Mouse (Mus musculus): ENCODE results near the gene Efr3b. TPM values are rescaled to one million over a fixed set of nuclear protein-coding genes. Genes with fewer than 3 reads are reported as not detected.

The Efr3b gene
- polyA plus RNA-seq, 1 experiment from 2014 or later, result 3.4 TPM

DNA sequence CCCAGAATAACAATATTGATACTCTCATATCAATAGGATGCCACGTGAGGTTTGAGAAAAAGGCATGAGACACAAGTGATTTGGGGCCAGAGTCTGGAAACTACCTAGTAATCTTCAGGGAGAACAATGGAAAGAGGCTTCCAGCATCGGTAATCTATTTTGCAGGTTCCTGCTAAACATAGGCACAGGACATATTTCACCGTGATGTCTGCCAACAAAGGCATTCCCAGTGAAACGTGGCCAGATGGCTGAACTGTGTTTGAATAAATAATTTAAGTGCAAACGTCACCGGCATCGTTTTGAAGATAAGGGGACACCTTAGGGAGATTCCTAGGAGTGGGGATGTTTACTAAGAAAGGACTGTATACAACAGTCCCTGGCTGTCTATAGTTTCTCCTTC, 22.4 kb downstream of the Efr3b start:
- H3K9me3 ChIP-seq (ENCODE audit: low read length), result no peaks in the 10 kb centered on the region
- no peak overlapping the region for H3K27ac ChIP-seq (ENCODE audit: low read length)
- no peak overlapping the region for H3K4me3 ChIP-seq (ENCODE audit: low read length)
- H3K4me2 ChIP-seq (replicated peaks; ENCODE audit: low read depth, low read length), result no peak overlapping the region
- ATAC-seq (ENCODE audit: low FRiP score, low TSS enrichment), result no peak
- H3K36me3 ChIP-seq (ENCODE audit: insufficient read depth, low read length), result no peaks in the 10 kb centered on the region
- no peaks in the 10 kb centered on the region for H3K4me1 ChIP-seq (ENCODE audit: insufficient read depth, low read length)
- H3K9ac ChIP-seq (replicated peaks; ENCODE audit: low read length), result no peak overlapping the region
- H3K27me3 ChIP-seq (ENCODE audit: insufficient read depth, low read length), result no peaks in the 10 kb centered on the region
- 46% methylated on average over 7 of the region's 7 CpGs for WGBS

DNA sequence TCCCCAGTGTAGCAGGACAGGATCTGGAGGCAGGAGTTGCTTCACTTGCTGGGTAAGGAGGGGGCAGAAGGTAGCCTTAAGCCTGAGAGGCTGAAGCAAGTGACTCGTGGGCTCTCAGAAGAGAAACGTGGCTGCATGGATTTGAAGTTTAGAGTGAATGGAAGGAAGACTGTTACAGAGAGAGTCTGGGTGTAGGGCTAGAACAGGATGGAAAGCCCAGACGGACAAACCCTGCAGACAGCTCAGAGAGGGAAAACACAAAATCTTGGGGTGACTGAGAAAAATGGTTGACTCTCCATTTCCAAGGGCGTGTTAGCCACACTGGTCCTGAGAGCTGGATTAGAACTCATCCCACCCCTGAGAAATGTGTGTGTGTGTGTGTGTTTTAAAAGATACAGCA, 23.0 kb downstream of the Efr3b start:
- Histone ChIP-seq H3K27ac (ENCODE audit: low read length) (no peak overlapping the region), H3K27me3 (ENCODE audit: insufficient read depth, low read length) (no peaks in the 10 kb centered on the region), H3K4me3 (ENCODE audit: low read length) (no peak overlapping the region), H3K4me1 (ENCODE audit: insufficient read depth, low read length) (no peaks in the 10 kb centered on the region), H3K4me2 (replicated peaks; ENCODE audit: low read depth, low read length) (no peak overlapping the region), H3K9ac (replicated peaks; ENCODE audit: low read length) (no peak overlapping the region), H3K9me3 (ENCODE audit: low read length) (no peaks in the 10 kb centered on the region), H3K36me3 (ENCODE audit: insufficient read depth, low read length) (no peaks in the 10 kb centered on the region)
- WGBS, result 73% methylated on average over 4 of the region's 4 CpGs
- no peak for ATAC-seq (ENCODE audit: low FRiP score, low TSS enrichment)

- Histone ChIP-seq H3K9me3 (ENCODE audit: low read length) (no peaks in the 10 kb centered on the region), H3K9ac (replicated peaks; ENCODE audit: low read length) (no peak overlapping the region), H3K27ac (ENCODE audit: low read length) (no peak overlapping the region), H3K4me3 (ENCODE audit: low read length) (no peak overlapping the region), H3K27me3 (ENCODE audit: insufficient read depth, low read length) (no peaks in the 10 kb centered on the region), H3K4me2 (replicated peaks; ENCODE audit: low read depth, low read length) (no peak overlapping the region), H3K4me1 (ENCODE audit: insufficient read depth, low read length) (no peaks in the 10 kb centered on the region), H3K36me3 (ENCODE audit: insufficient read depth, low read length) (no peaks in the 10 kb centered on the region)
- WGBS, result 70% methylated on average over 7 of the region's 7 CpGs
- no peak for ATAC-seq (ENCODE audit: low FRiP score, low TSS enrichment)
These were observed 23.5 kb downstream of the Efr3b start for GRCm38 (mm10) chr12:4015255-4015654.

DNA sequence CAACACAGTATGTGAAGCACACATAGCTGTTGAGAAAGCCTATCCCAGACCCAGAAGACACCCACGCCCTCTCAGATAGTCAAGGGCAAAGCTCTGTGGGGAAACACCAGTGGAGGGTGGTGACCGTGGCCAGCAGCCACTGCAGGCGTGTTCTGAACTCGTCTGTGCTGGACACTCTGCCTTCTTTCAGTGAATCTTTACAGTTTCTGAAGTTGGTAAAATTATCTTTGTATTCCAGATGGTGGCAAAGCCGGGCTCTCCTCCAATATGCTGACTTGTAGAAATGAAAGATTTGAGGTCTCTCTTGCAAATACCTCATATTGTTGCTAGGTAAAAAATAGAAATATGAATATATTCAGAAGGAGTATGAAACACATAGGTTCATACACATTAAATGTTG, 27.0 kb downstream of the Efr3b start:
- peaks cover 9% of the 10 kb centered on the region for H3K4me1 ChIP-seq (ENCODE audit: insufficient read depth, low read length)
- H3K9ac ChIP-seq (replicated peaks; ENCODE audit: low read length), result no peak overlapping the region
- H3K4me3 ChIP-seq (ENCODE audit: low read length), result no peak overlapping the region
- H3K4me2 ChIP-seq (replicated peaks; ENCODE audit: low read depth, low read length), result no peak overlapping the region
- no peaks in the 10 kb centered on the region for H3K27me3 ChIP-seq (ENCODE audit: insufficient read depth, low read length)
- no peaks in the 10 kb centered on the region for H3K36me3 ChIP-seq (ENCODE audit: insufficient read depth, low read length)
- H3K9me3 ChIP-seq (ENCODE audit: low read length), result no peaks in the 10 kb centered on the region
- no peak overlapping the region for H3K27ac ChIP-seq (ENCODE audit: low read length)
- 92% methylated on average over 5 of the region's 5 CpGs for WGBS
- no peak for ATAC-seq (ENCODE audit: low FRiP score, low TSS enrichment)

GRCm38 (mm10) chr12:4011301-4011700, 27.4 kb downstream of the Efr3b start:
- WGBS, result 84% methylated on average over 4 of the region's 4 CpGs
- Histone ChIP-seq H3K36me3 (ENCODE audit: insufficient read depth, low read length) (no peaks in the 10 kb centered on the region), H3K9ac (replicated peaks; ENCODE audit: low read length) (no peak overlapping the region), H3K9me3 (ENCODE audit: low read length) (no peaks in the 10 kb centered on the region), H3K4me2 (replicated peaks; ENCODE audit: low read depth, low read length) (no peak overlapping the region), H3K27me3 (ENCODE audit: insufficient read depth, low read length) (no peaks in the 10 kb centered on the region), H3K4me3 (ENCODE audit: low read length) (no peak overlapping the region), H3K27ac (ENCODE audit: low read length) (no peak overlapping the region), H3K4me1 (ENCODE audit: insufficient read depth, low read length) (peaks cover 9% of the 10 kb centered on the region)
- no peak for ATAC-seq (ENCODE audit: low FRiP score, low TSS enrichment)

DNA sequence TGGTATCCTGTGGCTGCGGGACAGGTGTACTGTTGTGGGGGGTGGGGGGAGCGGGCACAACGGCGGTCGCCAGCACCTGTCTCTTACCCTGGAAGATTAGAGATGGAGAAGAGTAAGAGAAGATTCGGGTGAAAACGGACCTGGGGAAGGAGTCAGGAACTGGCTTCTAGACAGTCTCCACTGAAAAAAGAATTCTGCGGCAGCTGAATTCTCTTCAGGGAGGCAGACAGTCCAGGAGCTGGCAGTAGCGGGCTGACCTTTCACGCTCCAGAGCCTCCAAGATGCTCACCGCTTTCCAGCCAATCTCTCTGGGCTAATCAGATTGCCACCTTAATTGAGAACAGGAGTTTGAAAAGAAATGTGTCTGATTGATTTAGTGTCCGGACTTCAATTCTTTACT, 30.0 kb downstream of the Efr3b start:
- H3K27me3 ChIP-seq (ENCODE audit: insufficient read depth, low read length), result no peaks in the 10 kb centered on the region
- no peak overlapping the region for H3K27ac ChIP-seq (ENCODE audit: low read length)
- H3K4me1 ChIP-seq (ENCODE audit: insufficient read depth, low read length), result peaks cover 13% of the 10 kb centered on the region
- H3K9me3 ChIP-seq (ENCODE audit: low read length), result no peaks in the 10 kb centered on the region
- no peak overlapping the region for H3K4me3 ChIP-seq (ENCODE audit: low read length)
- 59% methylated on average over 12 of the region's 12 CpGs for WGBS
- H3K4me2 ChIP-seq (replicated peaks; ENCODE audit: low read depth, low read length), result peak overlapping the region; percentile 32; the same call in 1 of the 2 replicates
- ATAC-seq (ENCODE audit: low FRiP score, low TSS enrichment), result no peak
- no peaks in the 10 kb centered on the region for H3K36me3 ChIP-seq (ENCODE audit: insufficient read depth, low read length)
- H3K9ac ChIP-seq (replicated peaks; ENCODE audit: low read length), result no peak overlapping the region

GRCm38 (mm10) chr12:4007766-4008165, 30.9 kb downstream of the Efr3b start:
- ATAC-seq (ENCODE audit: low FRiP score, low TSS enrichment), result no peak
- no peak overlapping the region for H3K27ac ChIP-seq (ENCODE audit: low read length)

GRCm38 (mm10) chr12:4007181-4007580, 31.5 kb downstream of the Efr3b start:
- no peaks in the 10 kb centered on the region for H3K27me3 ChIP-seq (ENCODE audit: insufficient read depth, low read length)
- 64% methylated on average over 4 of the region's 4 CpGs for WGBS
- no peak overlapping the region for H3K4me3 ChIP-seq (ENCODE audit: low read length)
- peak overlapping the region; percentile 49 for H3K27ac ChIP-seq (ENCODE audit: low read length)
- peaks cover 13% of the 10 kb centered on the region for H3K4me1 ChIP-seq (ENCODE audit: insufficient read depth, low read length)
- no peak overlapping the region for H3K4me2 ChIP-seq (replicated peaks; ENCODE audit: low read depth, low read length)
- H3K36me3 ChIP-seq (ENCODE audit: insufficient read depth, low read length), result no peaks in the 10 kb centered on the region
- H3K9me3 ChIP-seq (ENCODE audit: low read length), result no peaks in the 10 kb centered on the region
- ATAC-seq (ENCODE audit: low FRiP score, low TSS enrichment), result peak; percentile 50; the same call in 1 of the 2 replicates
- no peak overlapping the region for H3K9ac ChIP-seq (replicated peaks; ENCODE audit: low read length)

More at GRCm38 (mm10) chr12:4007766-4008165, 30.9 kb downstream of the Efr3b start:
- Histone ChIP-seq H3K4me3 (ENCODE audit: low read length) (no peak overlapping the region), H3K9ac (replicated peaks; ENCODE audit: low read length) (no peak overlapping the region), H3K4me1 (ENCODE audit: insufficient read depth, low read length) (peaks cover 13% of the 10 kb centered on the region), H3K9me3 (ENCODE audit: low read length) (no peaks in the 10 kb centered on the region), H3K27me3 (ENCODE audit: insufficient read depth, low read length) (no peaks in the 10 kb centered on the region), H3K4me2 (replicated peaks; ENCODE audit: low read depth, low read length) (no peak overlapping the region), H3K36me3 (ENCODE audit: insufficient read depth, low read length) (no peaks in the 10 kb centered on the region)
- 51% methylated on average over 4 of the region's 4 CpGs for WGBS

- no peak overlapping the region for H3K4me3 ChIP-seq (ENCODE audit: low read length)
- no peak for ATAC-seq (ENCODE audit: low FRiP score, low TSS enrichment)
- peaks cover 13% of the 10 kb centered on the region for H3K4me1 ChIP-seq (ENCODE audit: insufficient read depth, low read length)
- no peak overlapping the region for H3K9ac ChIP-seq (replicated peaks; ENCODE audit: low read length)
- H3K36me3 ChIP-seq (ENCODE audit: insufficient read depth, low read length), result no peaks in the 10 kb centered on the region
- H3K27me3 ChIP-seq (ENCODE audit: insufficient read depth, low read length), result no peaks in the 10 kb centered on the region
- no peak overlapping the region for H3K27ac ChIP-seq (ENCODE audit: low read length)
- H3K4me2 ChIP-seq (replicated peaks; ENCODE audit: low read depth, low read length), result no peak overlapping the region
- WGBS, result 79% methylated on average over 7 of the region's 7 CpGs
- no peaks in the 10 kb centered on the region for H3K9me3 ChIP-seq (ENCODE audit: low read length)
These were observed 32.6 kb downstream of the Efr3b start for GRCm38 (mm10) chr12:4006079-4006478.

- H3K4me1 ChIP-seq (ENCODE audit: insufficient read depth, low read length), result peaks cover 13% of the 10 kb centered on the region
- H3K4me2 ChIP-seq (replicated peaks; ENCODE audit: low read depth, low read length), result no peak overlapping the region
- H3K9ac ChIP-seq (replicated peaks; ENCODE audit: low read length), result no peak overlapping the region
- H3K9me3 ChIP-seq (ENCODE audit: low read length), result no peaks in the 10 kb centered on the region
- H3K27me3 ChIP-seq (ENCODE audit: insufficient read depth, low read length), result no peaks in the 10 kb centered on the region
- no peak overlapping the region for H3K4me3 ChIP-seq (ENCODE audit: low read length)
- no peaks in the 10 kb centered on the region for H3K36me3 ChIP-seq (ENCODE audit: insufficient read depth, low read length)
- ATAC-seq (ENCODE audit: low FRiP score, low TSS enrichment), result no peak
- H3K27ac ChIP-seq (ENCODE audit: low read length), result no peak overlapping the region
- 21% methylated on average over 6 of the region's 6 CpGs for WGBS
These were observed 34.1 kb downstream of the Efr3b start for GRCm38 (mm10) chr12:4004648-4005047.

All from kidney, embryonic 16.5 days (tissue).